Mouse (Mus musculus) lung, postnatal 0 days (tissue): ENCODE measurements around the gene Gm4450. TPM values are rescaled to one million over a fixed set of nuclear protein-coding genes. Genes with fewer than 3 reads are reported as not detected.
"Not testable (repeated sequence)": the region's sequence is repeated elsewhere in the genome, so short reads cannot be mapped to it uniquely, and the experiment has no call there.

Source experiments
- ATAC-seq: fragments of 200-750 bp; cut with Nextera tagmentation; 2 replicates; pipeline ENCODE4 v1.8.0; 2017; ENCODE audit warnings: moderate library complexity
- DNase-seq: peaks from one replicate; pipeline ENCODE4 v3.0.0-alpha.2; 2016; ENCODE audit warnings: low spot score
- H3K27ac ChIP-seq: fragments of 300-500 bp; sonication (generic); 2 replicates; pipeline ENCODE4 v1.5.1; 2014; ENCODE audit warnings: antibody characterized with exemption, mild to moderate bottlenecking, low read length, mixed read lengths
- H3K27me3 ChIP-seq: fragments of 300-500 bp; sonication (generic); replicated peaks from 2 replicates; pipeline ENCODE4 v1.6.1; 2014; ENCODE audit warnings: low read length, mixed read lengths; ENCODE audit not compliant: insufficient read depth
- H3K36me3 ChIP-seq: fragments of 300-500 bp; sonication (generic); 2 replicates; pipeline ENCODE4 v1.6.1; 2014; ENCODE audit warnings: low read length, mixed read lengths; ENCODE audit not compliant: insufficient read depth
- H3K4me1 ChIP-seq: fragments of 300-500 bp; sonication (generic); 2 replicates; pipeline ENCODE4 v1.6.1; 2014; ENCODE audit warnings: antibody characterized with exemption, low read depth, low read length, mixed read lengths; ENCODE audit not compliant: insufficient read depth
- H3K4me2 ChIP-seq: fragments of 300-500 bp; sonication (generic); replicated peaks from 2 replicates; pipeline ENCODE4 v1.6.1; 2014; ENCODE audit warnings: low read depth, mild to moderate bottlenecking, low read length, moderate library complexity, mixed read lengths
- H3K4me3 ChIP-seq: fragments of 300-500 bp; sonication (generic); 2 replicates; pipeline ENCODE4 v1.5.1; 2014; ENCODE audit warnings: low read depth, low read length
- H3K9ac ChIP-seq: fragments of 300-500 bp; sonication (generic); replicated peaks from 2 replicates; pipeline ENCODE4 v1.6.1; 2014; ENCODE audit warnings: low read depth, mild to moderate bottlenecking
- H3K9me3 ChIP-seq: fragments of 300-500 bp; sonication (generic); 2 replicates; pipeline ENCODE4 v1.6.1; 2016; ENCODE audit warnings: low read length, mixed read lengths
- WGBS: fragments of 180-500 bp; shearing (Covaris S2); extraction: QIAGEN DNeasy Blood & Tissue Kit; methylation state at CpG from one replicate; pipeline ENCODE4 v1.1.7; 2014; 5-methylcytosine and 5-hydroxymethylcytosine counted together
- polyA plus RNA-seq: library from polyadenylated mRNA; unstranded; fragments of >200 nt; fragmentation: Nextera tagmentation; extraction: Ambion mirVana; gene quantifications from 2 replicates; pipeline ENCODE4 v1.2.1, GENCODE M21; 2015

The Gm4450 gene
- not detected in 2 replicates for polyA plus RNA-seq

DNA sequence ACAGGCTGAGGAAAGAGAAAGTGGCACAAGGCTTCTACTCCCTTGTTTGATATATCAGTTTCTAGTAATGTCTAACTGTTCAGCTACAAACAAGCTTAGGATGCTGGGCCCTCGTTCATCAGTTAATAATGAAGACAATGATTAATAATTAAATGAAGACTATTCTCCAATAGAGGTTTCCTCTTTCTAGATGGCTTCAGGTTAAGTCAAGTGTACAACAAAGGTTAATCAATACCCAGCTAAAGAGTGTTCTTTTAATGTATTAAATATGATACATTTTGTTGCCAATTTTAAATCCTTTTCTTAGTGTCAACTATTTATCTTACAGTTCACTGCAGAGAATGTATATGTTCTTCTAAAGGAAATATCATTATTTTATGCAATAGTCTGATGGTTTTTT lies at the start of gene Gm4450:
Gm4450 (minus strand) TSS at position 101 of the 400 bp plus-strand sequence.
- not testable (repeated sequence) for H3K4me1 ChIP-seq, H3K27me3 ChIP-seq

GRCm38 (mm10) chr3:98497401-98497800 lies 40.5 kb upstream of the Gm4450 start:
- H3K27me3 ChIP-seq, H3K9me3 ChIP-seq, H3K36me3 ChIP-seq, ATAC-seq, H3K4me3 ChIP-seq, DNase-seq, H3K4me1 ChIP-seq, H3K9ac ChIP-seq, H3K27ac ChIP-seq, H3K4me2 ChIP-seq: not testable (repeated sequence)

More for the DNA sequence above, at the start of gene Gm4450:
- not testable (repeated sequence) for H3K27ac ChIP-seq, H3K9me3 ChIP-seq, H3K9ac ChIP-seq, DNase-seq, H3K4me3 ChIP-seq, ATAC-seq, H3K4me2 ChIP-seq, H3K36me3 ChIP-seq
- no CpG with 5 or more reads among the region's 1 CpGs for WGBS

DNA sequence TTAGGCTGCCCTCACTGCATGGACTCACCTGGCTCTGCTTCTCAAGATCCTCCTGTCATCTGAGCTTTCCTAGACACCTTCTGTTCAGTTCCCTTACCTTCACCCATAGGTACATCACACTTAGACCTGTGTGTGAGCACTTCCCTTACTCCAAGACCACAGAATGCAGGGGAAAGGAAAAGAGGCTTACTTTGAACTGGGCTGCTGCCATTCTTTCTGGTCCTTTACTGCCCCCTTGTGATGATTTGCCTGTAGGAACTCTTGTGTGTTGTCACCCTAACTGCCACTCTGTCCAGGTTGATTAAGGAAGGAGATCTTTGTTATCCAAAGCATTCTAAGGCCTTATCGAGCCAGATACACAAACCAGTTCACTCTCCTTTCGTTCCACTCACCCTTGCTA lies 39.8 kb upstream of the Gm4450 start:
- no CpG with 5 or more reads among the region's 2 CpGs for WGBS
- H3K9me3 ChIP-seq, H3K4me3 ChIP-seq, H3K4me1 ChIP-seq, H3K9ac ChIP-seq, H3K36me3 ChIP-seq, ATAC-seq, H3K27ac ChIP-seq, H3K27me3 ChIP-seq, H3K4me2 ChIP-seq, DNase-seq: not testable (repeated sequence)

GRCm38 (mm10) chr3:98495055-98495454 lies 38.1 kb upstream of the Gm4450 start:
- H3K4me2 ChIP-seq, ATAC-seq, DNase-seq, H3K27ac ChIP-seq, H3K4me1 ChIP-seq, H3K9me3 ChIP-seq, H3K36me3 ChIP-seq, H3K4me3 ChIP-seq, H3K27me3 ChIP-seq, H3K9ac ChIP-seq: not testable (repeated sequence)

DNA sequence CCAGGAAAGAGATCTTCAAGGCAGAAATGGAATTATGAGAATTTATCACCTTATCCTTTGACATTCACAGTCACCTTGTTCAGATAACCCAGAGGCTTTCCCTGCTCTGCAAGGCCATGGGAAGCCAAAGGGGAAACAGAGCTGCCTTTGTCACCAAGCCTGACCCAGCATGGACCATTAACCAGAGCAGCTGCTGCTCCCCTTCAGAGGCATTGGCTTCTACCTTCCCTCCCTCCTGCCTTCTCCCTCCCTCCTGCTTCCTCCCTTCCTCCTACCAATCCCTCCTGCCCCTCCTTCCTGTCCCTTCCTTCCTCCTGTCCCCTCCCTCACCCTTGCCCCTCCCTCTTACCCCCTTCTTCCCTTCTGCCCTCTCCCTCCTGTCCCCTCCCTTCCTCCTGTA lies 37.3 kb upstream of the Gm4450 start:
- not testable (repeated sequence) for ATAC-seq, H3K4me3 ChIP-seq, H3K27me3 ChIP-seq, H3K36me3 ChIP-seq, H3K4me2 ChIP-seq, H3K9ac ChIP-seq, H3K27ac ChIP-seq, H3K9me3 ChIP-seq, DNase-seq, H3K4me1 ChIP-seq

- H3K9me3 ChIP-seq, H3K36me3 ChIP-seq, H3K27ac ChIP-seq, ATAC-seq, H3K9ac ChIP-seq, H3K27me3 ChIP-seq, H3K4me2 ChIP-seq, H3K4me1 ChIP-seq, H3K4me3 ChIP-seq, DNase-seq: not testable (repeated sequence)
These were observed 14.6 kb upstream of the Gm4450 start for GRCm38 (mm10) chr3:98471499-98471898.

DNA sequence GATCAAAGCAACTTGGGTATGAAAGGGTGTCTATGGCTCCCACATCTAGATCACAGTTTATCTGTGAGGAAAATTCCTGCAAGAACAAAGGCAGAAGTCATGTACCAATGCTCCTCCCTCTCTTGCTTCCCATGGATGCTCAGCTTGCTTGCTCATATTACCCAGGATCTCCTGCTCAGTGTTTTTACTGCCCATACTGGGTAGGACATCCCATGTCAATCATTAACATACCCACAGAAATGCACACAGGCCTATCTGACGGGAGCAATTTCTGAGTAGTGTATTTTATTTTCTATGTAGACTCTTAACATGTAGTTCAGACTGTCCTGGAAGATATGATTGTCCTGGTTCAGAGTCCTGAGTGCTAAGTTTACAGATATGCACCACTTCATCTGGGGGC lies 14.1 kb upstream of the Gm4450 start:
- not testable (repeated sequence) for H3K9ac ChIP-seq, H3K4me1 ChIP-seq, H3K4me3 ChIP-seq, H3K27ac ChIP-seq, ATAC-seq, H3K4me2 ChIP-seq, H3K27me3 ChIP-seq, H3K36me3 ChIP-seq, DNase-seq, H3K9me3 ChIP-seq
- WGBS: no CpG with 5 or more reads among the region's 1 CpGs

GRCm38 (mm10) chr3:98469323-98469722 lies 12.4 kb upstream of the Gm4450 start:
- H3K27ac ChIP-seq, DNase-seq, H3K9ac ChIP-seq, H3K4me2 ChIP-seq, H3K4me1 ChIP-seq, H3K4me3 ChIP-seq, H3K27me3 ChIP-seq, H3K9me3 ChIP-seq, ATAC-seq, H3K36me3 ChIP-seq: not testable (repeated sequence)
- WGBS: 0% methylated on average over 1 of the region's 2 CpGs

DNA sequence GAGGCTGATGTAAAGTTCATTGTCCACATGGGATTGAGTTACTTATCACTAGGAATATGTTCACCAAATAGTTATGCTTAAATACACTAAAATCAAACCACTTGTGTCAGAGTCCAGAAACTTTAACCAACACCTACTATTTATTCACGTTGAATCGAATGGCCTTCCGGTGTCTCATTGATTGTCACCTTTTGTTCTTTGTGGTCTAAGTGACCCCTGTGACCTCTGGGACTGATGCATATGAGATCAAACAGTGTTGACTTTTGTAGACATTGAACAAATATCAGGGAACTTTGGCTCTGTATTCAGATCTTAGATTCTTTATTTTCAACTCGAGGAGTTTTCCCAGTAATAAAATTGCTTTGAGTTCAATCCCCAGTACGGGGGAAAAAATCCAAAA lies 3.1 kb downstream of the Gm4450 start:
- not testable (repeated sequence) for H3K27ac ChIP-seq, H3K9ac ChIP-seq, H3K4me1 ChIP-seq, H3K36me3 ChIP-seq, H3K4me3 ChIP-seq, H3K27me3 ChIP-seq, H3K4me2 ChIP-seq, H3K9me3 ChIP-seq, ATAC-seq, DNase-seq
- whole genome bisulfite sequencing: 45% methylated on average over 5 of the region's 5 CpGs

DNA sequence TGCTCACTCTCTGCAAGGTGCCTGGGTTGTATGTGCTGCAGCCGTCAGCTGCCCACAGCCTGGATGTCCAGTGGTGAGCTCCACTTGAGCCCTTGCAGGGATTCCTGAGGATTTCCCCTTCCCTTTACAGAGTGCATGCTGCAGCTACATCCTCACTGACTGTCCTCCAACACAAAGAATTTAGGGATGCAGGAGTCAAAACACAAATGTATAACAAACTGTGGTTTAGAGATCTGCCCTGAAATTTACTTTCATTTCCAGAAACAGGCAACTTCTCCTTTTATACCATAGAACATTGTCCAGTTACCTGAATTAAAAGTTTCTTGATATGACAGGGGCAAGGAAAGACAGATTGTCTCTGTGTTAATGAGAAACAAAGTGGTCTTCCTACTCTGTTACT lies 13.0 kb downstream of the Gm4450 start:
- WGBS: 75% methylated on average over 1 of the region's 1 CpGs
- not testable (repeated sequence) for H3K4me1 ChIP-seq, H3K27me3 ChIP-seq, H3K4me3 ChIP-seq, H3K9me3 ChIP-seq, H3K27ac ChIP-seq, ATAC-seq, H3K9ac ChIP-seq, H3K36me3 ChIP-seq, H3K4me2 ChIP-seq, DNase-seq
